Mouse (Mus musculus): Measurements from ENCODE around the gene Olfr190.
"Not testable (repeated sequence)": the region's sequence is repeated elsewhere in the genome, so short reads cannot be mapped to it uniquely, and the experiment has no call there.

DNA sequence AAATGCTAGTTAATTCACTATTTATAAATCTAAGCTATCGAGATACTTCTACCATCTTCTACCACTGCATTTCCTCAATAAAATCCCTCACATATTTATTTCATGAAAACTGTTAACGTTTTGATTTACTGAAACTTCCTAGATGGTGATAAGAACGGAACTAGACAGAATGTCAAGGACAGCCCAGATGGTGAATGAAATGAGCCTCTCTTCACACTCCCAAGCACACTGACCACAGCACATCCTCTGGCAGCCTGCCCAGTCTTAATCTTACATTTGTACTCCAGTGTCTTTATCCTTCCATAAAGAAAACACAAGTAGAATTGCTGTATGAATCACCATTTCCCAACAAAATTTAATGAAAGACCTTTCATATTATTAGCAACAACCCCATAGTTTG is 15.4 kb downstream of the Olfr190 start:
- not testable (repeated sequence) for TF ChIP-seq CTCF (conservative IDR thresholded peaks at IDR 0.05; ENCODE audit: insufficient read depth, insufficient read length, low read depth, low read length); POLR2A (IDR thresholded peaks at IDR 0.05; ENCODE audit: low read depth, low read length)

Measured in kidney, adult 2 months (tissue).